Mouse (Mus musculus): ENCODE results near the gene Pdzrn3.

- TF ChIP-seq GATA1 (IDR thresholded peaks at IDR 0.05; ENCODE audit: borderline replicate concordance, low read length), result no peak
- no peak for TF ChIP-seq CTCF (IDR thresholded peaks at IDR 0.05; ENCODE audit: low read depth, low read length)
- TF ChIP-seq TAL1 (conservative IDR thresholded peaks at IDR 0.05; ENCODE audit: low read depth, low read length), result no peak
- TF ChIP-seq GATA2 (IDR thresholded peaks at IDR 0.05; ENCODE audit: borderline replicate concordance, low read depth, low read length), result no peak
Measured at GRCm38 (mm10) chr6:101427296-101427695, 49.6 kb upstream of the Pdzrn3 start.
